Mouse (Mus musculus) layer of hippocampus, postnatal 25 days (tissue): ENCODE measurements around the gene Neurod2. TPM values are rescaled to one million over a fixed set of nuclear protein-coding genes. Genes with fewer than 3 reads are reported as not detected.

Source experiments
- DNase-seq, 2 experiments: peaks; one replicate each; pipeline ENCODE4 v3.0.0; 2022; ENCODE audit warnings: mixed read lengths in 2 of 2, low spot score in 1 of 2; ENCODE audit errors: extremely low spot score in 1 of 2
- total RNA-seq, 2 experiments: library from RNA; stranded (reverse); gene quantifications; 2 replicates each; pipeline ENCODE4 v1.2.3; 2021

Neurod2 gene
- total RNA-seq, 2 experiments from 2014 or later = 139 to 148 TPM

GRCm38 (mm10) chr11:98320381-98320780, 9.1 kb downstream of the Neurod2 start:
- DNase-seq = no peak

GRCm38 (mm10) chr11:98319944-98320343, 9.5 kb downstream of the Neurod2 start:
- no peak for DNase-seq

GRCm38 (mm10) chr11:98319544-98319943, 9.9 kb downstream of the Neurod2 start:
- DNase-seq = no peak

GRCm38 (mm10) chr11:98319120-98319519, 10.3 kb downstream of the Neurod2 start:
- DNase-seq = no peak

- no peak for DNase-seq
These were observed 10.9 kb downstream of the Neurod2 start for GRCm38 (mm10) chr11:98318421-98319116.

GRCm38 (mm10) chr11:98317479-98317878, 12.0 kb downstream of the Neurod2 start:
- no peak for DNase-seq

GRCm38 (mm10) chr11:98313790-98314323, 15.6 kb downstream of the Neurod2 start:
- peak in 1 of 2 experiments; percentile 51 for DNase-seq

GRCm38 (mm10) chr11:98298484-98299205, 30.8 kb downstream of the Neurod2 start:
- DNase-seq = no peak

GRCm38 (mm10) chr11:98297778-98298177, 31.7 kb downstream of the Neurod2 start:
- DNase-seq = no peak

GRCm38 (mm10) chr11:98296916-98297315, 32.5 kb downstream of the Neurod2 start:
- DNase-seq = no peak

- peak in 1 of 2 experiments; percentile 46 for DNase-seq
These were observed 33.2 kb downstream of the Neurod2 start for GRCm38 (mm10) chr11:98296277-98296676.

GRCm38 (mm10) chr11:98295013-98295585, 34.3 kb downstream of the Neurod2 start:
- no peak for DNase-seq

GRCm38 (mm10) chr11:98294188-98295012, 35.0 kb downstream of the Neurod2 start:
- DNase-seq = peak; percentile 65 to 68

GRCm38 (mm10) chr11:98293070-98293469, 36.4 kb downstream of the Neurod2 start:
- DNase-seq = no peak

GRCm38 (mm10) chr11:98290906-98291305, 38.5 kb downstream of the Neurod2 start:
- no peak for DNase-seq

GRCm38 (mm10) chr11:98289873-98290272, 39.6 kb downstream of the Neurod2 start:
- no peak for DNase-seq

- DNase-seq = peak in 1 of 2 experiments; percentile 46
These were observed 41.5 kb downstream of the Neurod2 start for GRCm38 (mm10) chr11:98287961-98288360.

GRCm38 (mm10) chr11:98287531-98287930, 41.9 kb downstream of the Neurod2 start:
- DNase-seq = no peak

- DNase-seq = no peak
These were observed 44.1 kb downstream of the Neurod2 start for GRCm38 (mm10) chr11:98285368-98285767.

- DNase-seq = no peak
These were observed 45.2 kb downstream of the Neurod2 start for GRCm38 (mm10) chr11:98284230-98284629.
